Mouse (Mus musculus): ENCODE data around the gene Il22. TPM values are rescaled to one million over a fixed set of nuclear protein-coding genes. Genes with fewer than 3 reads are reported as not detected.
"Not testable (repeated sequence)": the region's sequence is repeated elsewhere in the genome, so short reads cannot be mapped to it uniquely, and the experiment has no call there.

The Il22 gene
- polyA plus RNA-seq, 1 experiment from 2014 or later = not detected

GRCm38 (mm10) chr10:118195150-118195549, 9.6 kb upstream of the Il22 start:
- H3K27me3 ChIP-seq (ENCODE audit: control insufficient read depth, insufficient read depth, low read length); H3K4me1 ChIP-seq (replicated peaks; ENCODE audit: control insufficient read depth, insufficient read depth, low read length); H3K36me3 ChIP-seq (ENCODE audit: control insufficient read depth, insufficient read depth, low read length); H3K27ac ChIP-seq (ENCODE audit: low read depth, low read length); H3K9ac ChIP-seq (ENCODE audit: low read depth, low read length); H3K4me3 ChIP-seq (ENCODE audit: low read depth, low read length); H3K4me2 ChIP-seq (replicated peaks; ENCODE audit: low read depth, low read length); H3K9me3 ChIP-seq (ENCODE audit: control insufficient read depth, low read length); ATAC-seq (ENCODE audit: low FRiP score); DNase-seq (ENCODE audit: low spot score): not testable (repeated sequence)
- WGBS = 37% methylated on average over 3 of the region's 3 CpGs

GRCm38 (mm10) chr10:118215719-118216393, 11.1 kb downstream of the Il22 start:
- WGBS = 83% methylated on average over 2 of the region's 4 CpGs
- not testable (repeated sequence) for H3K4me1 ChIP-seq (replicated peaks; ENCODE audit: control insufficient read depth, insufficient read depth, low read length); H3K4me2 ChIP-seq (replicated peaks; ENCODE audit: low read depth, low read length); H3K36me3 ChIP-seq (ENCODE audit: control insufficient read depth, insufficient read depth, low read length); H3K9me3 ChIP-seq (ENCODE audit: control insufficient read depth, low read length); H3K9ac ChIP-seq (ENCODE audit: low read depth, low read length); H3K27me3 ChIP-seq (ENCODE audit: control insufficient read depth, insufficient read depth, low read length); H3K4me3 ChIP-seq (ENCODE audit: low read depth, low read length); ATAC-seq (ENCODE audit: low FRiP score); DNase-seq (ENCODE audit: low spot score); H3K27ac ChIP-seq (ENCODE audit: low read depth, low read length)

- not testable (repeated sequence) for DNase-seq (ENCODE audit: low spot score); ATAC-seq (ENCODE audit: low FRiP score); H3K4me3 ChIP-seq (ENCODE audit: low read depth, low read length); H3K36me3 ChIP-seq (ENCODE audit: control insufficient read depth, insufficient read depth, low read length); H3K27ac ChIP-seq (ENCODE audit: low read depth, low read length); H3K4me2 ChIP-seq (replicated peaks; ENCODE audit: low read depth, low read length); H3K27me3 ChIP-seq (ENCODE audit: control insufficient read depth, insufficient read depth, low read length); H3K4me1 ChIP-seq (replicated peaks; ENCODE audit: control insufficient read depth, insufficient read depth, low read length); H3K9me3 ChIP-seq (ENCODE audit: control insufficient read depth, low read length); H3K9ac ChIP-seq (ENCODE audit: low read depth, low read length)
- WGBS = no CpG with 5 or more reads among the region's 2 CpGs
Observed at GRCm38 (mm10) chr10:118227629-118228028, 22.9 kb downstream of the Il22 start.

- H3K4me2 ChIP-seq (replicated peaks; ENCODE audit: low read depth, low read length); H3K27me3 ChIP-seq (ENCODE audit: control insufficient read depth, insufficient read depth, low read length); H3K4me1 ChIP-seq (replicated peaks; ENCODE audit: control insufficient read depth, insufficient read depth, low read length); ATAC-seq (ENCODE audit: low FRiP score); H3K36me3 ChIP-seq (ENCODE audit: control insufficient read depth, insufficient read depth, low read length); DNase-seq (ENCODE audit: low spot score); H3K4me3 ChIP-seq (ENCODE audit: low read depth, low read length); H3K27ac ChIP-seq (ENCODE audit: low read depth, low read length); H3K9me3 ChIP-seq (ENCODE audit: control insufficient read depth, low read length); H3K9ac ChIP-seq (ENCODE audit: low read depth, low read length): not testable (repeated sequence)
- WGBS = 80% methylated on average over 1 of the region's 5 CpGs
Observed at GRCm38 (mm10) chr10:118232607-118233006, 27.9 kb downstream of the Il22 start.

- H3K9ac ChIP-seq (ENCODE audit: low read depth, low read length); H3K4me2 ChIP-seq (replicated peaks; ENCODE audit: low read depth, low read length); H3K9me3 ChIP-seq (ENCODE audit: control insufficient read depth, low read length); H3K27ac ChIP-seq (ENCODE audit: low read depth, low read length); ATAC-seq (ENCODE audit: low FRiP score); DNase-seq (ENCODE audit: low spot score); H3K4me3 ChIP-seq (ENCODE audit: low read depth, low read length); H3K36me3 ChIP-seq (ENCODE audit: control insufficient read depth, insufficient read depth, low read length); H3K27me3 ChIP-seq (ENCODE audit: control insufficient read depth, insufficient read depth, low read length); H3K4me1 ChIP-seq (replicated peaks; ENCODE audit: control insufficient read depth, insufficient read depth, low read length): not testable (repeated sequence)
- no CpG with 5 or more reads among the region's 13 CpGs for WGBS
Observed at GRCm38 (mm10) chr10:118240680-118241079, 35.9 kb downstream of the Il22 start, which contains the start of gene Gm32717. Gene Gm32717 (minus strand): TSS chr10:118240780.

- not testable (repeated sequence) for H3K4me1 ChIP-seq (replicated peaks; ENCODE audit: control insufficient read depth, insufficient read depth, low read length); DNase-seq (ENCODE audit: low spot score); H3K4me3 ChIP-seq (ENCODE audit: low read depth, low read length); H3K4me2 ChIP-seq (replicated peaks; ENCODE audit: low read depth, low read length); H3K27me3 ChIP-seq (ENCODE audit: control insufficient read depth, insufficient read depth, low read length); H3K9ac ChIP-seq (ENCODE audit: low read depth, low read length); ATAC-seq (ENCODE audit: low FRiP score); H3K9me3 ChIP-seq (ENCODE audit: control insufficient read depth, low read length); H3K36me3 ChIP-seq (ENCODE audit: control insufficient read depth, insufficient read depth, low read length); H3K27ac ChIP-seq (ENCODE audit: low read depth, low read length)
- WGBS = 88% methylated on average over 11 of the region's 11 CpGs
Observed at GRCm38 (mm10) chr10:118249006-118249595, 44.4 kb downstream of the Il22 start.

GRCm38 (mm10) chr10:118250852-118251295, 46.1 kb downstream of the Il22 start:
- DNase-seq (ENCODE audit: low spot score) = peak; percentile 84
- H3K27ac ChIP-seq (ENCODE audit: low read depth, low read length) = no peak overlapping the region
- H3K4me1 ChIP-seq (replicated peaks; ENCODE audit: control insufficient read depth, insufficient read depth, low read length) = no peaks in the 10 kb centered on the region
- H3K9ac ChIP-seq (ENCODE audit: low read depth, low read length) = no peak overlapping the region
- H3K27me3 ChIP-seq (ENCODE audit: control insufficient read depth, insufficient read depth, low read length) = no peaks in the 10 kb centered on the region
- H3K36me3 ChIP-seq (ENCODE audit: control insufficient read depth, insufficient read depth, low read length) = no peaks in the 10 kb centered on the region
- ATAC-seq (ENCODE audit: low FRiP score) = peak; percentile 81
- H3K4me2 ChIP-seq (replicated peaks; ENCODE audit: low read depth, low read length) = no peak overlapping the region
- no peak overlapping the region for H3K4me3 ChIP-seq (ENCODE audit: low read depth, low read length)
- H3K9me3 ChIP-seq (ENCODE audit: control insufficient read depth, low read length) = no peaks in the 10 kb centered on the region
- WGBS = 45% methylated on average over 10 of the region's 10 CpGs

- not testable (repeated sequence) for DNase-seq (ENCODE audit: low spot score); H3K36me3 ChIP-seq (ENCODE audit: control insufficient read depth, insufficient read depth, low read length); ATAC-seq (ENCODE audit: low FRiP score); H3K27me3 ChIP-seq (ENCODE audit: control insufficient read depth, insufficient read depth, low read length); H3K9ac ChIP-seq (ENCODE audit: low read depth, low read length); H3K9me3 ChIP-seq (ENCODE audit: control insufficient read depth, low read length); H3K4me2 ChIP-seq (replicated peaks; ENCODE audit: low read depth, low read length); H3K4me3 ChIP-seq (ENCODE audit: low read depth, low read length); H3K4me1 ChIP-seq (replicated peaks; ENCODE audit: control insufficient read depth, insufficient read depth, low read length); H3K27ac ChIP-seq (ENCODE audit: low read depth, low read length)
- WGBS = no CpG with 5 or more reads among the region's 13 CpGs
Observed at GRCm38 (mm10) chr10:118258388-118258787, 53.6 kb downstream of the Il22 start, which contains the start of gene Gm32802. Gene Gm32802 (plus strand): TSS chr10:118258688.

Measured in hindbrain, embryonic 11.5 days (tissue).